8 mouse cellular contexts compared by ENCODE assay signal in the genomic region with DNA sequence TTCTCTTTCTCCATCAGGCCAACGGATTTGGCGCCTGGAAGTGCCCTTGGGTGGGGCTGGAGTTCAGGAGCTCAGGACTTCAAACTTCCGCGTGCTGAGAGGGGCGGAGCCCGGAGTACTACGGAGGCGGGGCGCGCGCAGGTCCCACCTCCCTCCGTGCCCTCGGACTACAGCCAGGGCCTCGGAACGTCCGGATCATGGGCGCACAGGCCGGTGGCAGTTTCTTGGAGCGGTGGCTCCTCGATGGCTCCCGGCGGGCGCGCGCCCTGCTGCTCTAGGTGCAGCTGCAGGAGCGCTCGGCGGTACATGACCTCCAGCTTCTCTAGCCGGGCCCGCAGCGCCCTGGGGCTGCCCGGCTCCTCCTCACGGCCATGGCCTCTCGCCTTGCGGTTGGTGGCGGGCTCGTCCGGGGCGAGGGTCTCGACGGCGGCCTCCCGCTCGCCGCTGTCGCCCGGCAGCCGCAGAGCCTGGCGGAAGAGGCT. TPM values are rescaled to one million over a fixed set of nuclear protein-coding genes. Genes with fewer than 3 reads are reported as not detected.
DNase-seq lines count a peak whose midpoint lies in the region; ATAC-seq lines count a peak whose summit lies in the region.

No protein-coding gene starts in this region.

- peak; percentile 91 to 95 for ATAC-seq in hematopoietic stem cell, adult 5-6 weeks (replicated peaks in 1 of 2; ENCODE audit: insufficient read depth in 1 of 2, low FRiP score in 2 of 2, low TSS enrichment in 1 of 2, low read depth in 1 of 2, poor library complexity in 2 of 2, severe bottlenecking in 2 of 2)
- ATAC-seq in lung, embryonic 15.5 days (ENCODE audit: borderline replicate concordance, extremely low read depth, low FRiP score, low TSS enrichment) = peak; percentile 95

- no peaks in the 10 kb centered on the region for H3K27me3 ChIP-seq in lung, embryonic 15.5 days

- no peaks in the 10 kb centered on the region for H3K36me3 ChIP-seq in lung, embryonic 15.5 days

- WGBS in lung, embryonic 15.5 days = under 1% methylated on average over 38 of the region's 49 CpGs

- H3K9ac ChIP-seq in lung, embryonic 15.5 days = peak overlapping the region; percentile 67

- peak overlapping the region; percentile 90 for H3K27ac ChIP-seq in lung, embryonic 15.5 days

- DNase-seq in MN1 (ENCODE audit: low spot score) = peak; percentile 31
- DNase-seq in cerebellum, adult 8-10 months = peak; percentile 80
- peak; percentile 72 for DNase-seq in forelimb bud, embryonic 11.5 days (ENCODE audit: low read depth, low spot score)
- DNase-seq in layer of hippocampus, adult 9-10 months (ENCODE audit: low spot score) = peak; percentile 38
- peak; percentile 77 for DNase-seq in ovary, adult 18-20 months (ENCODE audit: low spot score)
- DNase-seq in thymus, postnatal 10 days (ENCODE audit: low spot score in 2 of 2) = peak; percentile 67 to 70

- peak overlapping the region; percentile 83 for H3K4me2 ChIP-seq in lung, embryonic 15.5 days

- H3K4me3 ChIP-seq in lung, embryonic 15.5 days = peak overlapping the region; percentile 59

- no peaks in the 10 kb centered on the region for H3K9me3 ChIP-seq in lung, embryonic 15.5 days

- H3K4me1 ChIP-seq in lung, embryonic 15.5 days = peaks cover 7% of the 10 kb centered on the region; the same call in 1 of the 2 replicates

RNA-seq across cellular contexts. Expression of gene Tusc1, which starts 0.6 kb away (rescaled TPM):
- total RNA-seq in hematopoietic stem cell, adult 5-6 weeks (2017) = 3.1 and 6.1 TPM in 2 replicates
- 4.6 and 4.9 TPM in 2 replicates for polyA plus RNA-seq in lung, embryonic 15.5 days (2015; fragmentation: Nextera tagmentation; extraction: Ambion mirVana)

Comparison
In these comparisons a context has a peak if more than half of its experiments do, and no peak if none do; other contexts are left out.
1. Peak in every context shown above with its lines: DNase-seq, ATAC-seq, H3K4me3 ChIP-seq and H3K27ac ChIP-seq.